Mouse (Mus musculus) c-Kit-negative CD71-positive TER-119-positive erythroid progenitor cells, embryonic 14.5 days (primary cell): Measurements from ENCODE around the gene Cdh13.
"Not testable (repeated sequence)": the region's sequence is repeated elsewhere in the genome, so short reads cannot be mapped to it uniquely, and the experiment has no call there.

Experiments used
- DNase-seq: peaks from one replicate; pipeline ENCODE4 v3.0.0-alpha.2; 2013; ENCODE audit warnings: low read depth, low spot score

Gene Cdh13

GRCm38 (mm10) chr8:119245641-119246040, 962.1 kb downstream of the Cdh13 start:
- DNase-seq = no peak

- DNase-seq = no peak
Measured at GRCm38 (mm10) chr8:119254358-119254757, 970.8 kb downstream of the Cdh13 start.

- no peak for DNase-seq
Measured at GRCm38 (mm10) chr8:119258642-119259041, 975.1 kb downstream of the Cdh13 start.

GRCm38 (mm10) chr8:119263750-119264149, 980.2 kb downstream of the Cdh13 start:
- DNase-seq = no peak

GRCm38 (mm10) chr8:119266304-119266703, 982.8 kb downstream of the Cdh13 start:
- DNase-seq = no peak

- DNase-seq = no peak
Measured at GRCm38 (mm10) chr8:119269576-119269975, 986.0 kb downstream of the Cdh13 start.

- no peak for DNase-seq
Measured at GRCm38 (mm10) chr8:119270371-119270770, 986.8 kb downstream of the Cdh13 start.

- DNase-seq = no peak
Measured at GRCm38 (mm10) chr8:119272891-119273290, 989.4 kb downstream of the Cdh13 start.

GRCm38 (mm10) chr8:119275442-119275841, 991.9 kb downstream of the Cdh13 start:
- DNase-seq = no peak

GRCm38 (mm10) chr8:119277047-119277451, 993.5 kb downstream of the Cdh13 start:
- DNase-seq = no peak

GRCm38 (mm10) chr8:119281761-119282160, 998.2 kb downstream of the Cdh13 start:
- no peak for DNase-seq

- DNase-seq = no peak
Measured at GRCm38 (mm10) chr8:119284516-119284915, 1001.0 kb downstream of the Cdh13 start.

GRCm38 (mm10) chr8:119284920-119285319, 1001.4 kb downstream of the Cdh13 start:
- DNase-seq = no peak

- DNase-seq = no peak
Measured at GRCm38 (mm10) chr8:119295477-119295876, 1011.9 kb downstream of the Cdh13 start.

GRCm38 (mm10) chr8:119297752-119298151, 1014.2 kb downstream of the Cdh13 start:
- DNase-seq = not testable (repeated sequence)

- DNase-seq = no peak
Measured at GRCm38 (mm10) chr8:119300335-119300734, 1016.8 kb downstream of the Cdh13 start.

GRCm38 (mm10) chr8:119304196-119304595, 1020.7 kb downstream of the Cdh13 start:
- no peak for DNase-seq

GRCm38 (mm10) chr8:119311412-119311811, 1027.9 kb downstream of the Cdh13 start:
- DNase-seq = peak; percentile 17

- DNase-seq = no peak
Measured at GRCm38 (mm10) chr8:119323215-119323614, 1039.7 kb downstream of the Cdh13 start.

GRCm38 (mm10) chr8:119339546-119339945, 1056.0 kb downstream of the Cdh13 start:
- DNase-seq = no peak

- DNase-seq = no peak
Measured at GRCm38 (mm10) chr8:119343606-119344005, 1060.1 kb downstream of the Cdh13 start.

- DNase-seq = peak; percentile 85
Measured at GRCm38 (mm10) chr8:119344190-119344856, 1060.8 kb downstream of the Cdh13 start, which contains the start of gene Hsbp1. Gene Hsbp1 (plus strand): TSS chr8:119344488.

- DNase-seq = no peak
Measured at GRCm38 (mm10) chr8:119345029-119345682, 1061.6 kb downstream of the Cdh13 start.
